Mouse (Mus musculus): ENCODE measurements around the gene Sugp1.
"Not testable (repeated sequence)": the region's sequence is repeated elsewhere in the genome, so short reads cannot be mapped to it uniquely, and the experiment has no call there.

Sugp1 gene

DNA sequence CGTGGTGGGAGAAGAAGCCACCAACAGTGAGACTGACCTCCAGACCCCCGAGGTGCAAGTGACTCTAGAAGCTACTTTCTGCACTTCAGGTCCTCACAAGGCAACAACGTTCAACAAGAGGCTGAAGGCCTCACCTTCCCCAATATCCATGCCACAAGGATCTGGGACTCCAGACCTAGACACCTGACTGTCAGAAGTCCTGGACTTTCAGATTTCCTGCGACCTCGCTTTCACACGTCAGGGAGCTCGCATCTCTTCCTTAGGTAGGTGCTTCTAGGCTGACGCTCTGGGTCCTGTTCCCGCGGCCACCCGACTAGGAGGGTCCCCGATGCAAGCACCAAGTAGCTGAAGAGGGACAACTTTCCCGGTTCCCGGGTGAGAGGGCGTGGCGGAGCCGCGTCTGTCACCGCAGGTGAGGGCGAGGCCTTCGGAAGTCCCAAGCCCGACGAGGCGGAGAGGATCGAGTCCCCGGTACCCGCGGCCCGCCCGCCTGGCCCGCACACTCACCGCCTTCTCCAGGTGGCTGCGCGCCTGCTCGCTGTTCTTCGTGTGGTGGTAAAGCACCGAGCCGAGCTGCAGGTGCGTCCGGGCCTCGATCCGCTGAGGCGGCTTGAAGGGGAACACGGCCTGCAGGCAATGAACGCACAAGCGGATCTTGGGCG is 597 bp upstream of the Sugp1 start:
- intact Hi-C loops (cut with DNase I): no loop called here

DNA sequence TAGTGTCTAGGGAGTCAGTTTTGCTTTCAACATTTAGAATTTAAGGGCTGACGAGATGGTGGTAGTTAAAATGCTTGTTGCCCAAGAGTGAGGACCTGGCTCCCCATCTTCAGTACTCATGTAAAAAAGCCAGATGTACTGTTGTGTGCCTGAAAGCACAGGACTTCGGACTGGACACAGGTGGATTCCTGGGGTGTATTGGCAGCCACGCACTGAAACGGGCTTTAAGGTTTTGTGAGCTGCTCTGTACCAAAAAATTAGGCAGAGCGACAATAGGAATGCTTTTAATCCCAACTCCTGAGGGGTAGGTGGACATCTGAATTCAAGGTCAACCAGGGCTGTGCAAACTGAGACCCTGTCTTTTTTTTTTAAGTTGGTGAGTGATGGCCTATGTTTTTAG is 1.4 kb downstream of the Sugp1 start:
- intact Hi-C loops (cut with DNase I): no loop called here

DNA sequence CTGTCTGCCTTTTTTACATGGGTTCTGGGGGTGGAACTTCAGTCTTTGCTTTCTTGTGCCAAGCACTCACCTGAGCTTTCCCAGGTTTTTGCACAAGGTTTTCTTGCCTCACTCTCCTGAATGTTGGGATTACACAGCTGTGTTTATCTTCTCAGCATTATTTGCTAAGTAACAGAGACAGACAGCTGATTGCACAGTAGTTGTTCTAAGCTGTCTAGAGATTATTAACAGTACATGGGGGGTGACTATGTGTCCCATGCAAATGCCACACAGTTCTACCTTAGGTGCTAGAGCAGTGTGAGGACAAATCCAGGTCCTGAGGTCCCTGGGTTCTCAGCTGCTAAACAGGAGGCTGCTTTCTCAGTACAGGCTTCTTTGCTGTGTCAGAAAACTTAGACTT is 7.0 kb downstream of the Sugp1 start:
- intact Hi-C loops (cut with DNase I): no loop called here

DNA sequence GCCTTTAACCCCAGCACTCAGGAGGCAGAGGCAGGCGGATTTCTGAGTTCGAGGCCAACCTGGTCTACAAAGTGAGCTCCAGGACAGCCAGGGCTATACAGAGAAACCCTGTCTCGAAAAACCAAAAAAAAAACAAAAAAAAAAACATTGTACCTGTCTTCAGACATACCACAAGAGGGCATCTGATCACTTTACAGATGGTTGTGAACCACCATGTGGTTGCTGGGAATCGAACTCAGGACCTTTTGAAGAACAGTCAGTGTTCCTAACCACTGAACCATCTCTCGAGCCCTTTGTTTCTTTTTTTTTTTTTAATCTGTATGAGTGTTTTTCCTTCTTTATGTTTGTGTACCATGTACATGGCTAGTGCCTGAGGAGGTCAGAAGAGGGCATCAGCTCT is 7.8 kb downstream of the Sugp1 start:
- intact Hi-C loops (cut with DNase I): not testable (repeated sequence)

DNA sequence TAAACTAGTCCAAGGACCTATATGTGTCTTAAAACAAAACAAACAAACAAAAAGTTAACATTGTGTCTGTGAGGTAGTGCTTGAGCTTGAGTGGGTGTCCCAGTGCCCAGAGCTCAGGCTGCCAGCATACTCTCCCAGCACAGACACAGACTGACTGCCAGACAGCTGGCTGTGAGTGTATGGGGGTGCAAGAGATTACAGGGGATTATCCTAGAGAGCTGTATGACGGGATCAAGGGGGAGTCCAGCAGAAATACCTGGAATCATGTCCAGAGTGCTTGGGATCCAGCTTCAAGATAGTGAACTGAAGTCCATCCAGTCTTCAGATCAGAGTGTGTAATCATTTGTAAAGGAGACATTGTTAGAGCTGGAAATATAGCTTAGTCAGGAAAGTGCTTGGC is 15.1 kb downstream of the Sugp1 start:
- intact Hi-C loops (cut with DNase I): no loop called here

DNA sequence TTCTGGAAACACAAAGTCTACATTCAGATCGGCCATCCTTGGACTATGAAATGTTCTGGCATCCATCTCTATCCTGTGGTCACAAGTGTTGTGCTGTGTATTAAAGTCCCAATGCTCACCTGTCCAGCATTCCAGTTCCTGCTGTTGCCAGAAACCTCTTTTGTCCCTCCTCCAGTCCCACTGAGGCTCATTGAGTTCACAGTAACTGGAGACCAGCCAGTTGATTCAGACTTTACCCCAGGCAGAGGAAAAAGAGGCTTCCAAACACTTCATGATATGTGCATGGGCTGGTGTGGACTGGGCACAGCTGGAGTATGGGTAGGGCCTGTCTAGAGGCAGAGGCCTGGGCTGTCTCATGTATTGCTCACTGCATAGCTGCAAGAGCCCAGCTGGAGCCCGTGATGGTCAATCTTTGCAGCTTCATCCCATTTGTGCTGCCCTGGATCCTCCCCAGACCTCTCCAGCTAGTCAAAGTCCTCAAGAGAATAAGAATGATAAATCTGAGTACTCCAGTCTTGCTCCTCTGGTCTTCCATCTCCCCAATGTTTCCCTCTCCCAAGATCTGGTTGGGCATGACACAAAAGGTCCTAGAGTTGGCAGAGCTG is 29.3 kb downstream of the Sugp1 start:
- intact Hi-C loops (cut with DNase I): no loop called here

DNA sequence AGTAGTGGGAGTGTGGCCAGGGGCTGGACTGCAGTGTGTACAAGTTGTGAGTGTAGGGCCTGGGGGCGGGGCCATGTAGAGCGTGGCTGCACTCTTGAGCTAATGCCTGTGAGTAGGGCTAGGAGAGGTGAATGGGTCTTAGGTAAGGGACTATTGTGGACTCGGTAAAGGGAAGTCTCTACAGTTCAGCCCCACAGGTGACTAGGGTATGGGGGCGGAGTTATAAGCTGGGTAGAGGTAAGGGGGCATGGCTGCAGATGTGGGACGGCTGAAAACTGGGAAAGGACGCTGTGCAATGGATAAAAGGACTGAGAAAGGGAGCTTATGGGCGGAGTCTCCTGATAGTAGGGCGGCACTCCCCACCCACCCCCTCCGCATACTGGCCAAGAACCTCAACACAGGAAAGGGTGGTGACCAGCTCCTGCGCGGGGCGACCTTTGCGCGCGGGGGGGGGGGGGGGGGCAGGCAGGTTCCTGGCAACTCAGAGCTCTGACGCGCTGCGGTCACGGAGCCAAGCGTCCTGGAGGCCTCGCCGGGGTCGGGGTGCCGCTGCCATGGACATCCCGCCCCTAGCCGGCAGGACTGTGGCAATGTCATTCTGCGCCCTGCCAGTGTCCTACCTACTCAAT is 29.9 kb downstream of the Sugp1 start, which contains the start of gene Tm6sf2:
Gene Tm6sf2 (plus strand): TSS at position 484 of the 629 bp plus-strand sequence.
- intact Hi-C loops (cut with DNase I): no loop called here

DNA sequence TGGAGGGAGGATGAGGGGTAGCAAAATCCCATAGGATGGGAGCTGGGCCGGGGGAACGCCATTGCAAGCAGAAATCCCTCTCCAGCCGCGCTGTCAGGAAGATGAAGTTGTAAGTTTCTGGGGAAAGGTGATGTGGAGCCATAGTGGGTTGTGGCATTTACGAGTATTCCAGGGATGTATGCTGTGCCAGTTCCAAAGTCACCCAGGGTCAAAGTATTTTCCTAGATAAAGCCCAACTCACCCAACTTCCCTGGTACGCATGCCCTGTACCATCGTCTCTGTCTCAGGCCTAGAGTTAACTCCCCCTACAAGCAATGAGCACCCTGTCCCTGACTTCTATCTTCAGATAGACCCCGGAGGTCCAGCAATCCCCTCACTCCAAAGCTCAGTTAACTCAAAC is 30.5 kb downstream of the Sugp1 start:
- intact Hi-C loops (cut with DNase I): no loop called here

DNA sequence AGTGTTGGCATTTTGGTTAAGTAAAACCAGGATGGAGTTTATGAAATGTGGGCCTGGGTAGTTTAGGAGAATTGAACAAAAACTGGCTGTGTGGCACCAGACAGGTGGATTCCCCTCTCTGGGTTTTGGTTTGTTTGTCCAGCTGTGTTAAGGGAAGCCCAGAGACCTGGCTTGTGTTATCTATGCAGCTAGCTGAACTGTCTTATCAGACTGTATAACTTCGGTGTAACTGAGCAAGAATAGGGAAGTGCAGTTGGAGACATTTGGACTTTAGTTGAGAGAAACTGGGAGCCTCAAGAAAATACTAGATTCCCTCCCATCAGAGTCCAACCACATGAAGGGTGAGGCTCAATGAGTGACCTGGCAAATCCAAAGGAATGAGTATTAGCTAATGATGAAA is 31.1 kb downstream of the Sugp1 start:
- intact Hi-C loops (cut with DNase I): no loop called here

DNA sequence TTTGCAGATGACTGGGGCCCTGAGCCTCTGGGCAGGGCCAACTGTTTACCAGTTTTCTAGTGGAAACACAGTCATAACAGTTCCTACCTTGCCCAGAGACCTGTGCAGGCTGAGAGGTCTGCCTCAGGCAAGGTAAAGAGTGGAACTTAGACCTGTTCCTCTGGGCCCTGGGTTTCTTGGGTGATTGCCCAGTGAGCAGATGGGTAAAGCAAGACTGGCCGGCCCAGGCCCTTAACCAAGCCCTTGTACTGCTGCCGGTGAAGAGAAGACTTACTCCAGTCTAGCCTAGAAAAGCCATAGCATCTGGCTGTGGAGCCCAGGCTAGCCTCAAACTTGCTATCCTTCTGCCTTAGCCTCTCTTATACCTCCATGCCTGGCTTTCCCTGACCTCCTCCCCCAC is 39.4 kb downstream of the Sugp1 start:
- intact Hi-C loops (cut with DNase I): no loop called here

DNA sequence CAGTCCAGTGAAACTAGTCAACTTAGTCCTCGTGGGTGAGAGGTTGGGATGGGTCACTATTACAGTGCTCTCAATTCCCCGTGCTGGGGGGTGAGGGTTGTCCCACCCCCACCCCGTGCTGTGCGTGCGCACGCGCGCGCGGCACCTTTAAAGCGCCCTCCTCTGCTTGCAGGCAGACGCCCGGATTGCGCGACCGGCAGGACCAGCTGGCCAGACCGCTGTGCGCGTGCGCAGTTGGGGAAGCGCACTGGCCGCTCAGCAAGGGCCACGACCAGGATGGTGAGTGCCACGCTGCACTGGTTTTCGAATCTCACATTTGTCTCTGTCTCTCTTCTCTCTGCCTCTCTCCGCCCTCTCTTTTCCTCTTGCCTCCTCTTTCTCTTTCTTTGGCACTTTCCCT is 40.7 kb downstream of the Sugp1 start, which contains the start of gene Hapln4:
Gene Hapln4 (plus strand): TSS at position 173 of the 400 bp plus-strand sequence.
- intact Hi-C loops (cut with DNase I): no loop called here

DNA sequence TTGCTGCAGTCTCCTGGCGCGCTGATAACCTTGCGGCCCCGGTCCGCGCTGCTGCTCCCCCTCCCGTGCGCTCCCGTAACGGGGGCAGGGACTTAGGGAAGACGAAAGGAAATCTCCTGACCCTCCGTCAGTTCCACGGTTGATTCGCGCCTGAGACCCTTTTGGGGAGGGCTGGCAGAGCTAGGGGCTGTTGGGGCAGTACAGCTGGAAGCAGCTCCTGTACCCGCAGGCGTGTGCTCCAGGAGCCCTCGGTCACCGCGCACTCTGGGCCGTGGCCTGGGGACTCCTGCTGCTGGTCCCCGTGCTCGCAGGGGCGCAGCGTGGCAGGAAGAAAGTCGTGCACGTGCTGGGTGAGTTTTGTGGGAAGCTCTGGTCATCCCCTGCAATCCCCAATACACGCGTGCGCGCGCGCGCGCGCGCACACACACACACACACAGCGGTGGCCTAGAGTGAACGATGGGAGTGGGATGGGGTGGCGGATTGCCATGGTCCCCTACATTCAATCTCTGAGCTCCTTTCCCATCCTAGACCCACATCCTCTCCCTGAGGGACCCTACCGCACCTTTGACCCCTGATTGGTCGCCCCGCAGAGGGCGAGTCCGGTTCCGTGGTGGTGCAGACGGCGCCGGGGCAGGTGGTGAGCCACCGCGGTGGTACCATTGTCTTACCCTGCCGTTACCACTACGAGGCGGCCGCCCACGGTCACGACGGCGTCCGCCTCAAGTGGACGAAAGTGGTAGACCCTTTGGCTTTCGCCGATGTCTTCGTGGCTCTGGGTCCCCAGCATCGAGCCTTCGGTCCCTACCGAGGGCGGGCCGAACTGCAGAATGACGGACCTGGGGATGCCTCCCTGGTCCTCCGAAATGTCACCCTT is 41.8 kb downstream of the Sugp1 start:
- intact Hi-C loops (cut with DNase I): no loop called here

DNA sequence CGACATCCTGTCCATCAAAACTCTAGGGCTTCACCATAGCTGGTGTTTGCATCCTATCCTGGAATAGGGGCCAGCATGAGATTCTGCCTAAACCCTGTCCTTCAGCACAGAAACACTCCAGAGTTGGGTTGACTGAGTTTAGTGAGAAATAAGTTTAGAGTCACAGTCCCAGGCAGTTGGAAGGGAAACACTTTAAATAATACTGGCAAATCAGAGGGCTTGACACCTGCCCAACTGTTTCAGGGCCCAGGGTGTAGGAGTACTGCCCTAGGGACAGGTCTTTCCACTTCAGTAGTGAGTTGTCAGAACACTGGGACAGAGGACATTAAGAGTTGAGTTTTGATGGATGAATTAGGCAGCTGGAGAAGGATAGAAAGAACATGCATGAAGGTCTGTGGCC is 43.5 kb downstream of the Sugp1 start:
- intact Hi-C loops (cut with DNase I): no loop called here

DNA sequence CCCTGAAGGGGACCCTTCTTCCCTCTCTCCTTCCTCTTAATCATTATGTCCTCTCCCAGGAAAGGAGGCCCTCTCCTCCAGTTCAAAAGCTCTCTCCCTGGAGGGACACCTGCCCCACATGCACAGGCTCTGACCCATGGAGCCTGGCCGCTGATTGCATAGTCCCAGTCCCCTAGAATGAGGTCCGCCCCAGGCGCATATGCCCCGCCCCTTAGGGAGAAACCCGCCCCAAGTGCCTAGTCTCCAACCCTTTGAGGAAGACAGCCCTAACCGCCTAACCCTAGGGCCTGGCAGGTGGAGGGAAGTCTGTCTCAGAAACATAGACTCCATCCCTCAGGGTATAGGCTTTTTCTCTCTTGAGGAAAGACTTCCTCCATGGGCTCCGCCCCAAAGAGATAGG is 44.6 kb downstream of the Sugp1 start:
- intact Hi-C loops (cut with DNase I): no loop called here

DNA sequence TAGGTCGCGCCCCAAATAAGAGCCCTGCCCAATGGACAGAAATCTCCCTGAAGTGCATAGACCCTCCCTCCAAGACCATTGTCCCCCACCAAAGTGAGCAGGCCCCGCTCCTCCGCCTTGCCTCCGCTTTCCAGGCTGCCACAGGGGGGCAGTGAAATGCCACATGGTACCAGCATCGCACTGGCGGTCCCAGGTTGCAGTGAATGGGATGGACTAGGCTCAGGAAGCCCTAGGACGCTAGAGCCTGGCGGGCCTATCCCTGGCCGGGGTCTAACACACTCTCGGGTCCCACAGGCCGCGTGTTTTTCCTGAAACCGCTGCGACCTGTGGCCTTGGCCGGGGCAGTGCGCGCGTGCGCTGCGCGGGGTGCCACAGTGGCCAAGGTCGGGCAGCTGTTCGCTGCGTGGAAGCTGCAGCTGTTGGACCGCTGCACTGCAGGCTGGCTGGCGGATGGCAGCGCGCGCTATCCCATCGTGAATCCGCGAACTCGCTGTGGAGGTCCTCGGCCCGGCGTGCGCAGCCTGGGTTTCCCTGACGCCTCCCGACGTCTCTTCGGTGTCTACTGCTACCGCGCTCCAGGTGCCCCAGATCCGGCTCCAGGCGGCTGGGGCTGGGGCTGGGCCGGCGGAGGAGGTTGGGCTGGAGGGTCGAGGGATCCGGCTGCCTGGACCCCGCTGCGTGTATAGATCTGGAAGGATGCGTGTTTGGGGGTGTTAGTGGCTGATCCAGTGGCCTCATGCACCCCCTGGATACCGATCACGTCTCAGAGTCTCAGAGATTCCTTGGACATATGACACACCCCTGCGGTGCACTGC is 45.4 kb downstream of the Sugp1 start:
- intact Hi-C loops (cut with DNase I): no loop called here

DNA sequence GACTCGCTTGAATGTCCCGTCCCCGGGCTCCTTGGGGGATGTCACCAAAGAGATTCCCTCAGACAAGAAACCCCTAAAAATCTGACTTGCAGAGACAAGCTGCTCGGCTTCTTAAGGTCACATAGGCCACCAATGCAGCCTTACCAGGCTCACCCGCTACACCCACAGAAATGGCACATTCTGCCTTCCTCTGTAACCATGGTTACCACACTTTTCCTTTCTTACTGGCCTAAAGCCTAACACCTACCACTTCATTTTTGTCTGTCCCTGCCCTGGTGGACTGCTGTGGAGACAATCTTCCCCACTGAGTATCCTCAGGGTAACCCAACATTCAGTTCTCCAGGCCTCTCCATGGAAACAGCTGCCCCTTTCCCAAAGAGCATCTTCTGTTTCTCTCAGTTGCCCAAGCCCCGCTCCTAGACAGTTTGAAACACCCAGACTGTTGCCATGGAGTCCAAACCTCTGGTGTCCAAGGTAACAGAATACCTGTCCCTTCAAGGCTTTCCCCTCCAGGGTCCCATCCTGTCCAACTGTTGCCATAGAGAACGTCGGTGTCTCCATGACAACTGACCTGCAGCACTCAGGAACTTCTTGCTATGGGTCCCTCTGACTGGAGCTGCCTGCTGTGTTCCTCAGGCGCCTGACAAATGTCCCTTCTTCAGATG is 46.8 kb downstream of the Sugp1 start:
- intact Hi-C loops (cut with DNase I): no loop called here

DNA sequence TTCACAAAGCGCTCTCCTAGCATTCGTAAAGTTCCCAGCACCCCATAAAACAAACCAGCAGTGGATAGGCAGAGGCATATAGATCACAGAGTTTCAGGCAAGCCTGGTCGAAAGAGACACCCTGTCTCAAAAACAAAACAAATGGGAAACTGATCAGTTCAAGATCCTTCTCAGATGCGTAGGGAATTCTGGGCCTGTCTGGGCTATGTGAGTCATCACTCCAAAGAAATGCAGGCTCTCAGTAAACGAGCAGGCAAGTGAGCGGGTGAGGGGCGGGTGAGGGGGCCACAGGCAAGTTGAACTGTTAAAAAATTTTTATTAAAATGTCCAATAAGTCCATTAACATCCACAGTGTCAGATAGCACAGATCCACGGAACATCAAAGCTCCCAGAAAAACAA is 50.2 kb downstream of the Sugp1 start:
- intact Hi-C loops (cut with DNase I): no loop called here

DNA sequence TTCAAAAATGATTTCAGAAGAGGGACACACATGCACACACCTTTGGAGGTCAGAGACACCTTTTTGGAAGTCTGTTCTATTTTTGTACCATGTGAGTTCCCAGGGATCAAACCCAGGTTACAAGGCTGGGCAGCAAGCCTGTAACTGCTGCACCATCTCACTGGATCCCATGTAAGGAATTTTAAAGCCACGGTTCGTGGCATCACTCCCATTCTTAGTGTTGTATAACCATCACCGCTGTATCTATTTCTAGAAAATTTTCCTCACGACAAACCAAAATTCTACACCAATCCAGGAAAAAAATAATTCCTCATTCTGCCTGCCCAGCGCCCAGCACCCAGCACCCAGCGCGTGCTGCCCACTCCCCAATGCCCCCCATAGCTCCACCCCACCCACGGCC is 56.7 kb downstream of the Sugp1 start:
- intact Hi-C loops (cut with DNase I): no loop called here

DNA sequence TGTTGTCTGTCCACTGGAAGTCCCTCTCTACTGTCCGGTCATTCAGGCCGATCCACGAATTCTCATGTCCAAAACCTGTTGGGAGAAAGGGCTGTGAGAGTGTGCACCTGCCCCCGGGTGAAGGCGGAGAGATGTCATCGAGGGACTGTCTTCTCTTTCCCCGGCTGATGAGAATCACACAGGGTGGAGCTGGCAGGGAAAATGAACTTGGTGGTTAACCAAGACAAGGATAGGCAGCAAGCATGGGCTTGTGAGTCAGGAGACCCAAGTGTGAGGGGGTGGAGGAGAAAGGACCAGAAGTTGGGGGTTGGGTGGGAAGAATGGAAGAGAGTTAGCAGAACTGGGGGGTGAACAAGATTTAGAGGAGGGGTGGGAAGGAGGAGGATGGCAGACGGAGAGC is 57.6 kb downstream of the Sugp1 start:
- intact Hi-C loops (cut with DNase I): no loop called here

DNA sequence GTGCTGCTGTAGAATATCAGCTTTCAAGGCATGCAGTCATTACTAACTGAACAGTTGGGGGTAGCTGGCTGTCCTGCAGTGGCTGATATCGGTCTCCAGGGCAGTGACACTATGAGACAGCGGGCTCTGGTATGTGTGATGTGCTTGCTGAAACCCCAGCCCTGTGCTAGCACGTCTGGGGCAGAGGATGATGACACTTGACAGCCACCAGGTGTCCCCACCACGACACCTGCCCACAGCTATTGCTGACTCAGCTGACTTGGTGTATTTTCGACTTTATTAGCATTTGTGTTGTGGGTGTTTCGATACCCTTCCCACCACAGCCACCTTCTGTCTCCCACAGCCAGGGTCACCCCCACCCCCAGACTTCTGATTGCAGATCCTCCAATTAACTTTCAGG is 61.9 kb downstream of the Sugp1 start:
- intact Hi-C loops (cut with DNase I): no loop called here

Data from adrenal gland (tissue).